Mouse (Mus musculus) heart, postnatal 4 days (tissue): Measurements from ENCODE around the gene Gpr171. TPM values are rescaled to one million over a fixed set of nuclear protein-coding genes. Genes with fewer than 3 reads are reported as not detected.

ENCODE experiments used
- total RNA-seq, 2 experiments: library from RNA; stranded (reverse); gene quantifications; 2 replicates each; pipeline ENCODE4 v1.2.3; 2021

Gene Gpr171
- total RNA-seq, 2 experiments from 2014 or later = not detected

Other genes starting within 250 kb of the Gpr171 start
- not detected for gene Clrn1, start 216.5 kb downstream of the Gpr171 start, total RNA-seq
- 10 to 100 TPM; 15.0 to 16.3 TPM for gene Med12l, start 96.0 kb downstream of the Gpr171 start, total RNA-seq
- gene P2ry14, start 51.8 kb upstream of the Gpr171 start, total RNA-seq = 1 to 10 TPM; 1.4 to 1.6 TPM
- gene Gpr87, start 93.3 kb upstream of the Gpr171 start, total RNA-seq = not detected
- gene P2ry13, start 109.1 kb upstream of the Gpr171 start, total RNA-seq = under 1 TPM; 0.29 to 0.57 TPM
- gene P2ry12, start 161.1 kb upstream of the Gpr171 start, total RNA-seq = 1 to 10 TPM; 1.7 to 2.4 TPM
- gene Igsf10, start 242.6 kb upstream of the Gpr171 start, total RNA-seq = 10 to 100 TPM; 11.2 to 11.8 TPM